Mouse (Mus musculus): ENCODE results near the gene Bmf.
A peak's percentile ranks its signal among the peaks of the same experiment; 100 is the strongest.

The Bmf gene

GRCm38 (mm10) chr2:118512418-118513377 lies 36.8 kb downstream of the Bmf start:
- no peak for DNase-seq (ENCODE audit: low read depth, low spot score)

- DNase-seq (ENCODE audit: low read depth, low spot score): no peak
Measured at GRCm38 (mm10) chr2:118511779-118512417, 37.6 kb downstream of the Bmf start.

GRCm38 (mm10) chr2:118510447-118511310 lies 38.8 kb downstream of the Bmf start:
- peak; percentile 38 for DNase-seq (ENCODE audit: low read depth, low spot score)

- DNase-seq (ENCODE audit: low read depth, low spot score): no peak
Measured at GRCm38 (mm10) chr2:118509688-118510446, 39.6 kb downstream of the Bmf start.

GRCm38 (mm10) chr2:118507126-118507525 lies 42.4 kb downstream of the Bmf start:
- no peak for DNase-seq (ENCODE audit: low read depth, low spot score)

GRCm38 (mm10) chr2:118500191-118500590 lies 49.3 kb downstream of the Bmf start:
- no peak for DNase-seq (ENCODE audit: low read depth, low spot score)

- no peak for DNase-seq (ENCODE audit: low read depth, low spot score)
Measured at GRCm38 (mm10) chr2:118499135-118499961, 50.1 kb downstream of the Bmf start.

- DNase-seq (ENCODE audit: low read depth, low spot score): no peak
Measured at GRCm38 (mm10) chr2:118498476-118498875, 51.0 kb downstream of the Bmf start.

- DNase-seq (ENCODE audit: low read depth, low spot score): no peak
Measured at GRCm38 (mm10) chr2:118497890-118498289, 51.6 kb downstream of the Bmf start.

GRCm38 (mm10) chr2:118495024-118495423 lies 54.5 kb downstream of the Bmf start:
- DNase-seq (ENCODE audit: low read depth, low spot score): no peak

- DNase-seq (ENCODE audit: low read depth, low spot score): no peak
Measured at GRCm38 (mm10) chr2:118491741-118492395, 57.6 kb downstream of the Bmf start.

- DNase-seq (ENCODE audit: low read depth, low spot score): no peak
Measured at GRCm38 (mm10) chr2:118491281-118491731, 58.2 kb downstream of the Bmf start.

GRCm38 (mm10) chr2:118490241-118491091 lies 59.0 kb downstream of the Bmf start:
- DNase-seq (ENCODE audit: low read depth, low spot score): no peak

GRCm38 (mm10) chr2:118487806-118488205 lies 61.7 kb downstream of the Bmf start:
- peak; percentile 70 for DNase-seq (ENCODE audit: low read depth, low spot score)

GRCm38 (mm10) chr2:118486933-118487332 lies 62.6 kb downstream of the Bmf start:
- DNase-seq (ENCODE audit: low read depth, low spot score): peak; percentile 91

- peak; percentile 89 for DNase-seq (ENCODE audit: low read depth, low spot score)
Measured at GRCm38 (mm10) chr2:118485415-118485814, 64.1 kb downstream of the Bmf start.

GRCm38 (mm10) chr2:118484386-118484898 lies 65.0 kb downstream of the Bmf start:
- DNase-seq (ENCODE audit: low read depth, low spot score): no peak

GRCm38 (mm10) chr2:118483032-118483431 lies 66.5 kb downstream of the Bmf start:
- DNase-seq (ENCODE audit: low read depth, low spot score): peak; percentile 39

Measured in ZHBTc4 (cell line).